Mouse (Mus musculus): ENCODE results near the gene Ano9. TPM values are rescaled to one million over a fixed set of nuclear protein-coding genes. Genes with fewer than 3 reads are reported as not detected.

The Ano9 gene
- total RNA-seq, 2 experiments from 2014 or later: not detected

DNA sequence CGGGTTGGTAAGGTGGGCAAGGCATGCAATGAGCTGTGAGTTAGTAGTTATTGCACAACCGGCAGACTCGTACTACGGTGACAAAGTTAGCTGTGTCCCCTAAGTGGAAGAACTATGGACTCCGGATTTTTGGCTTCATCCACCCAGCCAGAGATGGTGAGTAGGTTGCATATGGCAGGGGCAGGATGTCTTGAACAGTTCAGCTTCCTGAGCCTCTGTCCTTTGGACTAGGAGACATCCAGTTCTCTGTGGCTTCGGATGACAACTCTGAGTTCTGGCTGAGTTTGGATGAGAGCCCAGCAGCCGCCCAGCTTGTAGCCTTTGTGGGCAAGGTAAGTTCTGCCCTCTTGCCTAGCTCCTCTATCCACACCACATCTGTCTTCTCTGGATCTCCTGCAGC is 53.0 kb downstream of the Ano9 start:
- peak; percentile 39 for ATAC-seq (replicated peaks; ENCODE audit: poor library complexity, severe bottlenecking)

- peak; percentile 80 for ATAC-seq (replicated peaks; ENCODE audit: poor library complexity, severe bottlenecking)
Measured at GRCm38 (mm10) chr7:141064175-141064574, 53.4 kb downstream of the Ano9 start.

GRCm38 (mm10) chr7:141063353-141063752 is 54.3 kb downstream of the Ano9 start:
- ATAC-seq (replicated peaks; ENCODE audit: poor library complexity, severe bottlenecking): no peak

GRCm38 (mm10) chr7:141062525-141062924 is 55.1 kb downstream of the Ano9 start:
- no peak for ATAC-seq (replicated peaks; ENCODE audit: poor library complexity, severe bottlenecking)

GRCm38 (mm10) chr7:141061269-141061692 is 56.3 kb downstream of the Ano9 start:
- no peak for ATAC-seq (replicated peaks; ENCODE audit: poor library complexity, severe bottlenecking)

- ATAC-seq (replicated peaks; ENCODE audit: poor library complexity, severe bottlenecking): peak; percentile 28
Measured at GRCm38 (mm10) chr7:141060426-141061242, 57.0 kb downstream of the Ano9 start, which contains the start of gene B4galnt4. B4galnt4 (plus strand) TSS chr7:141061104.

GRCm38 (mm10) chr7:141059929-141060328 is 57.7 kb downstream of the Ano9 start:
- ATAC-seq (replicated peaks; ENCODE audit: poor library complexity, severe bottlenecking): no peak

DNA sequence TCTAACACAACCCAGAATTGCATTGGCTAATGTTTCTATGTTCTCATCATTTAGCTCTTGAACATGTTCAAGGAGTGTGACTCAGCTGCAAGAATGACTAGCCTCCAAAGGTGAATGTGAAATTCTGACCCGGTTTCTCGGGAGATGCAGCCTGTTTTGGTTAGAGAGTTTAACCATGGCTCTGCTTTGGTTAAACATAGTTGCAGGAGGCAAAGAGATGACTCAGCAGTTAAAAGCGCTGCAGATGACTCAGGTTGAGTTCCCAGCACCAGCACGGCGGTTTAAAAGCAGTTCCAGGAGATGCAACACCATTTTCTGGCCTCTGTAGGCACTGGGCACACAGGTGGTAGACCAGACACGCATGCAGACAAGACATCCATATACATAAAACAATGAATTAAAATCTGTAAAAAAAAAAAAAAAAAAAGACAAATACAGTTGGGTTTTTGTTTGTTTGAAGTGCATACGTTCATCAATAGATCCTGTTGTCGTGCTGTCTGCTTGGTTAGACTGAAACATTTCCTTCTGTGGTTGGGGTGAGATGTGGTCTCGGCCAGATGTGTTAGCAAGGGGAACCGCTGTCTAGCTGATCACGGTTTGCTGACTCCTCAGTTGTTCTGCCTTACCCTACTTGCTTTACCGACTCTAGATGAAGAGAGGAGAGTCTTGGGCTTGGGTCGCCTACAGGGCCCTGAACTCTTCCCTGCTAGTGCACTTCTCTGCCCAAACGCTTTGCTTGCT is 58.8 kb downstream of the Ano9 start:
- ATAC-seq (replicated peaks; ENCODE audit: poor library complexity, severe bottlenecking): no peak

DNA sequence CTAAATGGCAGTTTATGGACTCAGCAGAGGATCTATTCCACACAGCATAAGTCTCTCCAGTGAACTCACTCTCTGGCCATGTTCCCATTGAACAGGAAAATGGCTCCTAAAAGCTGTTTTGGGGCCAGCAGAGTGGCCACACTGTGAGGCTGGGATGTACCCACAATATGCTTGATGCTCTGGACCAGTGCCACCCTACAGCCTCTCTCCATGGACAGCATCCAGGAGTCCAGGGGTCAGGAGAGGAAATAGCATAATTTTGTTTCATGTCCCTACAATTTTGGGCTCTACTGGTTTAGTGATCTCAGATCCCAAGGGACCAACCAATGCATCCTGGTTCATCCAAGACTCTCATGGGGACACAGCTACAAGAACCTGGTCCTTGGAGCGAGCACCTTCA is 60.1 kb downstream of the Ano9 start:
- ATAC-seq (replicated peaks; ENCODE audit: poor library complexity, severe bottlenecking): no peak

GRCm38 (mm10) chr7:141056976-141057375 is 60.6 kb downstream of the Ano9 start:
- ATAC-seq (replicated peaks; ENCODE audit: poor library complexity, severe bottlenecking): peak; percentile 86

DNA sequence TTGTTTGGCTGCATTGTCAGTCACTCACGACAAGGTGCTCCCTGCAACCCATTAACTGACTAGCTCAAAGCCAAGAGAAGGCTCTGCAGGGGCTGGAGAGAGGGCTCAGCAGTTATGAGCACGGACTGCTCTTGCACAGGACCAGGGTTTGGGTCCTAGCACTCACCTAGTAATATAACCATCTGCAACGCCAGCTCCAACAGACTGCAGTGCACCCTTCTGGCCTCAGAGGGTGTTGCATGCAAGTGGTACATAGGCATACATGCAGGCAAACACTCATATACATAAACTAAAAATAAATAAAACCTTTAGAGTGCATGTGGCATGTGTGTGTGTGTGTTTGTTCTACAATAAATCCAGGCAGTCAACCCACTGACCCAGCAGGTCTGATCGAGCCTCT is 61.8 kb downstream of the Ano9 start:
- ATAC-seq (replicated peaks; ENCODE audit: poor library complexity, severe bottlenecking): no peak

DNA sequence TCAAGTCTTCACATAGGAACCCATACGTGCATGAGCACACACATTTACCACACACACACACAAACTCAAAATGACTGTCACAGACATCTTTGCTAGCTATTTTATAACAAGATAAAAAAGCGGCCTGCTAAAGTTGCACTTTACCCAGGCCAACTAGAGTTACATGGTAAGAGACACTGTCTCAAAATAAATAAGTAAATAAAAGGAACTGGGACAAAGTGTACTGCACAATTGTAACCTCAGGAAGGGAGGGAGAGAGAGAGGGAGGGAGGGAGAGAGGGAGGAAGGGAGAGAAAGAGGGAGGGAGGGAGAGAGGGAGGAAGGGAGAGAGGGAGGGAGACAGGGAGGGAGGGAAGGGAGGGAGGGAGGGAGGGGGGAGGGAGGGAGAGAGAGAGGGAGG is 65.2 kb downstream of the Ano9 start:
- ATAC-seq (replicated peaks; ENCODE audit: poor library complexity, severe bottlenecking): no peak

GRCm38 (mm10) chr7:141052016-141052415 is 65.6 kb downstream of the Ano9 start:
- ATAC-seq (replicated peaks; ENCODE audit: poor library complexity, severe bottlenecking): no peak

Other genes starting within 250 kb of the Ano9 start
- 111 and 117 TPM in 2 replicates for gene Psmd13, start 235.8 kb downstream of the Ano9 start, total RNA-seq (2014; fragmentation: Nextera tagmentation)
- gene Psmd13, start 235.8 kb downstream of the Ano9 start, total RNA-seq (2017): 229 and 237 TPM in 2 replicates
- 66.7 and 71.3 TPM in 2 replicates for gene Sirt3, start 235.5 kb downstream of the Ano9 start, total RNA-seq (2014; fragmentation: Nextera tagmentation)
- 28.7 and 32.7 TPM in 2 replicates for gene Sirt3, start 235.5 kb downstream of the Ano9 start, total RNA-seq (2017)
- not detected in 2 replicates for gene Cox8b, start 217.4 kb downstream of the Ano9 start, total RNA-seq (2014; fragmentation: Nextera tagmentation)
- gene Cox8b, start 217.4 kb downstream of the Ano9 start, total RNA-seq (2017): not detected in 2 replicates
- not detected in 2 replicates for gene Nlrp6, start 196.9 kb downstream of the Ano9 start, total RNA-seq (2014; fragmentation: Nextera tagmentation)
- not detected in 2 replicates for gene Nlrp6, start 196.9 kb downstream of the Ano9 start, total RNA-seq (2017)
- gene Pgghg, start 176.4 kb downstream of the Ano9 start, total RNA-seq (2014; fragmentation: Nextera tagmentation): 6.6 and 11.5 TPM in 2 replicates
- 6.9 and 7.8 TPM in 2 replicates for gene Pgghg, start 176.4 kb downstream of the Ano9 start, total RNA-seq (2017)
- 1.7 TPM in 1 of 2 replicates, not detected in the other for gene Ifitm5, start 167.5 kb downstream of the Ano9 start, total RNA-seq (2014; fragmentation: Nextera tagmentation)
- not detected in 2 replicates for gene Ifitm5, start 167.5 kb downstream of the Ano9 start, total RNA-seq (2017)
- gene Gm45717, start 161.9 kb downstream of the Ano9 start, total RNA-seq (2014; fragmentation: Nextera tagmentation): not detected in 2 replicates
- gene Gm45717, start 161.9 kb downstream of the Ano9 start, total RNA-seq (2017): not detected in 2 replicates
- gene Ifitm2, start 161.8 kb downstream of the Ano9 start, total RNA-seq (2014; fragmentation: Nextera tagmentation): 555 and 581 TPM in 2 replicates
- gene Ifitm2, start 161.8 kb downstream of the Ano9 start, total RNA-seq (2017): 354 and 388 TPM in 2 replicates
- 79.9 and 149 TPM in 2 replicates for gene Ifitm1, start 150.6 kb downstream of the Ano9 start, total RNA-seq (2014; fragmentation: Nextera tagmentation)
- 18.5 and 25.3 TPM in 2 replicates for gene Ifitm1, start 150.6 kb downstream of the Ano9 start, total RNA-seq (2017)
- 146 and 224 TPM in 2 replicates for gene Ifitm3, start 107.0 kb downstream of the Ano9 start, total RNA-seq (2014; fragmentation: Nextera tagmentation)
- 55.6 and 69.2 TPM in 2 replicates for gene Ifitm3, start 107.0 kb downstream of the Ano9 start, total RNA-seq (2017)
- gene Ifitm6, start 99.9 kb downstream of the Ano9 start, total RNA-seq (2014; fragmentation: Nextera tagmentation): 17.9 and 48.1 TPM in 2 replicates
- 22.5 and 42.5 TPM in 2 replicates for gene Ifitm6, start 99.9 kb downstream of the Ano9 start, total RNA-seq (2017)
- not detected in 2 replicates for gene Gm17387, start 88.7 kb downstream of the Ano9 start, total RNA-seq (2014; fragmentation: Nextera tagmentation)
- gene Gm17387, start 88.7 kb downstream of the Ano9 start, total RNA-seq (2017): not detected in 2 replicates
- 0.60 and 3.6 TPM in 2 replicates for gene B4galnt4, start 56.7 kb downstream of the Ano9 start, total RNA-seq (2014; fragmentation: Nextera tagmentation)
- 0.26 TPM in 1 of 2 replicates, not detected in the other for gene B4galnt4, start 56.7 kb downstream of the Ano9 start, total RNA-seq (2017)
- 1.4 and 2.2 TPM in 2 replicates for gene Pkp3, start 39.6 kb downstream of the Ano9 start, total RNA-seq (2014; fragmentation: Nextera tagmentation)
- 0.52 and 2.7 TPM in 2 replicates for gene Pkp3, start 39.6 kb downstream of the Ano9 start, total RNA-seq (2017)
- gene Sigirr, start 17.2 kb downstream of the Ano9 start, total RNA-seq (2014; fragmentation: Nextera tagmentation): 16.9 and 30.9 TPM in 2 replicates
- 16.6 and 20.2 TPM in 2 replicates for gene Sigirr, start 17.2 kb downstream of the Ano9 start, total RNA-seq (2017)
- 14.0 and 17.5 TPM in 2 replicates for gene Ptdss2, start 4.6 kb upstream of the Ano9 start, total RNA-seq (2014; fragmentation: Nextera tagmentation)
- gene Ptdss2, start 4.6 kb upstream of the Ano9 start, total RNA-seq (2017): 4.2 and 7.1 TPM in 2 replicates
- 79.1 and 109 TPM in 2 replicates for gene Rnh1, start 55.1 kb upstream of the Ano9 start, total RNA-seq (2014; fragmentation: Nextera tagmentation)
- 45.2 and 47.7 TPM in 2 replicates for gene Rnh1, start 55.1 kb upstream of the Ano9 start, total RNA-seq (2017)
- 57.4 and 69.3 TPM in 2 replicates for gene Hras, start 76.2 kb upstream of the Ano9 start, total RNA-seq (2014; fragmentation: Nextera tagmentation)
- 24.9 and 28.8 TPM in 2 replicates for gene Hras, start 76.2 kb upstream of the Ano9 start, total RNA-seq (2017)
- 1.4 and 2.4 TPM in 2 replicates for gene Lrrc56, start 76.4 kb upstream of the Ano9 start, total RNA-seq (2014; fragmentation: Nextera tagmentation)
- 0.52 and 0.62 TPM in 2 replicates for gene Lrrc56, start 76.4 kb upstream of the Ano9 start, total RNA-seq (2017)
- 2.2 TPM in 1 of 2 replicates, not detected in the other for gene Lmntd2, start 96.3 kb upstream of the Ano9 start, total RNA-seq (2014; fragmentation: Nextera tagmentation)
- 0.34 TPM in 1 of 2 replicates, not detected in the other for gene Lmntd2, start 96.3 kb upstream of the Ano9 start, total RNA-seq (2017)
- 3.1 and 4.5 TPM in 2 replicates for gene Rassf7, start 98.1 kb upstream of the Ano9 start, total RNA-seq (2014; fragmentation: Nextera tagmentation)
- 2.0 and 4.5 TPM in 2 replicates for gene Rassf7, start 98.1 kb upstream of the Ano9 start, total RNA-seq (2017)
- gene Phrf1, start 111.0 kb upstream of the Ano9 start, total RNA-seq (2014; fragmentation: Nextera tagmentation): 70.9 and 75.4 TPM in 2 replicates
- gene Phrf1, start 111.0 kb upstream of the Ano9 start, total RNA-seq (2017): 51.7 and 57.7 TPM in 2 replicates
- 0.38 and 1.3 TPM in 2 replicates for gene Irf7, start 148.7 kb upstream of the Ano9 start, total RNA-seq (2014; fragmentation: Nextera tagmentation)
- 2.1 and 2.7 TPM in 2 replicates for gene Irf7, start 148.7 kb upstream of the Ano9 start, total RNA-seq (2017)
- not detected in 2 replicates for gene Cdhr5, start 159.0 kb upstream of the Ano9 start, total RNA-seq (2014; fragmentation: Nextera tagmentation)
- not detected in 2 replicates for gene Cdhr5, start 159.0 kb upstream of the Ano9 start, total RNA-seq (2017)
- gene Sct, start 161.3 kb upstream of the Ano9 start, total RNA-seq (2014; fragmentation: Nextera tagmentation): not detected in 2 replicates
- not detected in 2 replicates for gene Sct, start 161.3 kb upstream of the Ano9 start, total RNA-seq (2017)
- gene Drd4, start 174.2 kb upstream of the Ano9 start, total RNA-seq (2014; fragmentation: Nextera tagmentation): not detected in 2 replicates
- not detected in 2 replicates for gene Drd4, start 174.2 kb upstream of the Ano9 start, total RNA-seq (2017)
- 43.3 and 52.4 TPM in 2 replicates for gene Deaf1, start 209.9 kb upstream of the Ano9 start, total RNA-seq (2014; fragmentation: Nextera tagmentation)
- gene Deaf1, start 209.9 kb upstream of the Ano9 start, total RNA-seq (2017): 6.3 and 21.4 TPM in 2 replicates
- 6.0 and 13.2 TPM in 2 replicates for gene Tmem80, start 209.9 kb upstream of the Ano9 start, total RNA-seq (2014; fragmentation: Nextera tagmentation)
- 4.5 and 8.7 TPM in 2 replicates for gene Tmem80, start 209.9 kb upstream of the Ano9 start, total RNA-seq (2017)
- 0.11 TPM in 1 of 2 replicates, not detected in the other for gene Eps8l2, start 221.1 kb upstream of the Ano9 start, total RNA-seq (2014; fragmentation: Nextera tagmentation)
- not detected in 2 replicates for gene Eps8l2, start 221.1 kb upstream of the Ano9 start, total RNA-seq (2017)

Data from granulocyte monocyte progenitor cell, adult 5-6 weeks (primary cell).